Mouse (Mus musculus) ES-E14 (cell line): ENCODE measurements around the gene Ppef2.

Experiments
- CHD2 ChIP-seq: IDR thresholded peaks from 2 replicates; pipeline ENCODE4 v1.6.1; 2014; ENCODE audit warnings: mild to moderate bottlenecking, low read depth, low read length, inconsistent platforms
- MAFK ChIP-seq: IDR thresholded peaks from 2 replicates; pipeline ENCODE4 v1.6.1; 2014; ENCODE audit warnings: mild to moderate bottlenecking, low read depth, low read length, inconsistent platforms; ENCODE audit not compliant: insufficient read depth
- ZC3H11A ChIP-seq: IDR thresholded peaks from 2 replicates; pipeline ENCODE4 v1.6.1; 2012; ENCODE audit warnings: low read depth, mild to moderate bottlenecking, inconsistent platforms, low read length, borderline replicate concordance
- ZNF384 ChIP-seq: IDR thresholded peaks from 2 replicates; pipeline ENCODE4 v1.6.1; 2012; ENCODE audit warnings: low read depth, low read length, inconsistent platforms

GRCm38 (mm10) chr5:92252031-92252430 lies 4.0 kb downstream of the Ppef2 start:
- no peak for TF ChIP-seq ZNF384
- TF ChIP-seq MAFK, result no peak
- TF ChIP-seq CHD2, result no peak
- no peak for TF ChIP-seq ZC3H11A
